Mouse (Mus musculus) stomach, postnatal 0 days (tissue): ENCODE results near the gene Nufip2. TPM values are rescaled to one million over a fixed set of nuclear protein-coding genes. Genes with fewer than 3 reads are reported as not detected.
A peak's percentile ranks its signal among the peaks of the same experiment; 100 is the strongest.
"Not testable (repeated sequence)": the region's sequence is repeated elsewhere in the genome, so short reads cannot be mapped to it uniquely, and the experiment has no call there.

Experiments
- ATAC-seq: fragments of 200-750 bp; cut with Nextera tagmentation; 2 replicates; pipeline ENCODE4 v1.8.0; 2017; ENCODE audit not compliant: low FRiP score, low TSS enrichment
- DNase-seq: peaks from one replicate; pipeline ENCODE4 v3.0.0-alpha.2; 2016; ENCODE audit warnings: low spot score
- H3K27ac ChIP-seq: fragments of 300-500 bp; sonication (generic); replicated peaks from 2 replicates; pipeline ENCODE4 v1.5.1; 2014; ENCODE audit warnings: mild to moderate bottlenecking, control low read depth
- H3K27me3 ChIP-seq: fragments of 300-500 bp; sonication (generic); 2 replicates; pipeline ENCODE4 v1.6.1; 2014; ENCODE audit warnings: low read length; ENCODE audit not compliant: control insufficient read depth, insufficient read depth
- H3K36me3 ChIP-seq: fragments of 300-500 bp; sonication (generic); 2 replicates; pipeline ENCODE4 v1.6.1; 2014; ENCODE audit warnings: low read length, mixed read lengths; ENCODE audit not compliant: control insufficient read depth, insufficient read depth
- H3K4me1 ChIP-seq: fragments of 300-500 bp; sonication (generic); replicated peaks from 2 replicates; pipeline ENCODE4 v1.6.1; 2014; ENCODE audit warnings: antibody characterized with exemption; ENCODE audit not compliant: control insufficient read depth, insufficient read depth
- H3K4me2 ChIP-seq: fragments of 300-500 bp; sonication (generic); replicated peaks from 2 replicates; pipeline ENCODE4 v1.6.1; 2014; ENCODE audit warnings: low read depth, mild to moderate bottlenecking, control low read depth, moderate library complexity
- H3K4me3 ChIP-seq: fragments of 300-500 bp; sonication (generic); 2 replicates; pipeline ENCODE4 v1.5.1; 2014; ENCODE audit warnings: low read depth, low read length, control low read depth
- H3K9ac ChIP-seq: fragments of 300-500 bp; sonication (generic); 2 replicates; pipeline ENCODE4 v1.6.1; 2014; ENCODE audit warnings: mild to moderate bottlenecking, low read length, control low read depth, mixed read lengths
- H3K9me3 ChIP-seq: fragments of 300-500 bp; sonication (generic); 2 replicates; pipeline ENCODE4 v1.6.1; 2016; ENCODE audit warnings: low read length; ENCODE audit not compliant: control insufficient read depth
- CTCF ChIP-seq: IDR thresholded peaks from 2 replicates; pipeline ENCODE4 v1.5.1; 2016; ENCODE audit warnings: antibody characterized with exemption, low read depth, mild to moderate bottlenecking, moderate library complexity
- EP300 ChIP-seq: optimal IDR thresholded peaks from 2 replicates; pipeline ENCODE3; 2016; ENCODE audit warnings: antibody characterized with exemption
- WGBS: fragments of 180-500 bp; shearing (Covaris S2); extraction: QIAGEN DNeasy Blood & Tissue Kit; methylation state at CpG from one replicate; pipeline ENCODE4 v1.1.7; 2014; 5-methylcytosine and 5-hydroxymethylcytosine counted together
- polyA plus RNA-seq: library from polyadenylated mRNA; unstranded; fragments of >200 nt; fragmentation: Nextera tagmentation; extraction: Ambion mirVana; gene quantifications from 2 replicates; pipeline ENCODE4 v1.2.1, GENCODE M21; 2015

Nufip2 gene
- polyA plus RNA-seq: 2.7 and 2.8 TPM in 2 replicates

DNA sequence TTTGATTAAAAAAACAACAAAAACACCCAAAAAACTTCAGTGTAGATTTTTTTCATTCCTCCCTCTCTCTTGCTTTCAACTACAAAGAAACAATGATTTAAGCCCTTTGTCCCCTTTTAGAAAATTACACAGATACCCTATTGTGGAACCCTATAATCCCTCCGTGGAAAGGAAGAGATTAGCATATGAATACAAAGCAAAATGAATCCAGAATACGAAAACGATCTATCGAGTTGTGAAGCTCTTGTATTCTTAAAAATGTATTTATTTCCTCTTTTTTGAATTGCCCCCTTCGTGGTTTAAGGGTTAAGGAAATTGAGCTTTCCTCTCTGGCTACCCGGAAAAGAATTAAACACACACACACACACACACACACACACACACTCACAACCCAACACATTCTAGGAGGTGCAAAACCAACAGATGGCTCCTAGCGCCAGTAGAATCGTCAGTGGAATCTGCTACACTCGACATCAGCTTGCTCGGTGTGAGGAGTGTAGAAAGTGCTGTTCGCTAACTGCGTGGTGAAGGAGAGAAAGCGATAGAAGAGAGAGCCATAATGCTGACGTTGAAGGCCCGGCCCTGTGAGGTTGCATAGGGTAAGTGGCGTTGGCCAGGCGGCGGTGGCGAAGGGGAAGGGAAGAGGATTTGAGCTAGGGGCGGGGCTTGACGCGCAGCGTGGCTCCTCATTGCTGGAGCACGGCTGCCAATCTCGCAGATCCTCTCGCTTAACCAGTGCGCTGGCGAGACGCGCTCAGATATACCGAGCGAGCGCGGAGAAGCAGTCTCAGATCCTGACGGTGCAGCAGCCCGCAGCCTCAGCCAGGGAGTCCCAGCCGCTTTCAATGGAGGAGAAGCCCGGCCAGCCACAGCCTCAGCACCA lies at the start of gene Nufip2:
TSS of gene Nufip2 (plus strand) at position 773 of the 883 bp plus-strand sequence.
- no peaks in the 10 kb centered on the region for H3K4me1 ChIP-seq

DNA sequence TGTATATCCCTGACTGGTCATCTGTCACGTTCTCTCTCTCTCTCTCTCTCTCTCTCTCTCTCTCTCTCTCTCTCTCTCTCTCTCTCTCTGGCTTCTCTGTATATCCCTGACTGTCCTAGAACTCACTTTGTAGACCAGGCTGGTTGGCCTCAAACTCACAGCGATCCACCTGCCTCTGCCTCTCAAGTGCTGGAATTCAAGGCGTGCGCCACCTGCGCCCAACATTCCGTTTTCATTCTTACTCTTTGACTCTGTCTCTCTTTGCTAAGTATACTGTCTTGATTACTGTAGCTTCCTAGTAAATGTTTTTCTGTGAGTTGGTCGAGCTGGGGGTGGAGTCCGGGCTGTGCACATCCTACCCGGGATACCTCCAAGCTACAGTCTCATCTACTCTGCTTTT lies 44.6 kb upstream of the Nufip2 start:
- Histone ChIP-seq H3K9me3 (no peaks in the 10 kb centered on the region), H3K27ac (no peak overlapping the region), H3K4me3 (no peak overlapping the region), H3K4me2 (no peak overlapping the region), H3K36me3 (no peaks in the 10 kb centered on the region), H3K27me3 (no peaks in the 10 kb centered on the region), H3K9ac (no peak overlapping the region), H3K4me1 (no peaks in the 10 kb centered on the region)
- no peak for DNase-seq
- WGBS: 71% methylated on average over 9 of the region's 9 CpGs
- ATAC-seq: no peak
- TF ChIP-seq EP300: no peak
- TF ChIP-seq CTCF: no peak

More for the DNA sequence above, at the start of gene Nufip2:
- H3K27ac ChIP-seq: peak within 1 kb of the TSS; percentile 99
- under 1% methylated on average over 38 of the region's 38 CpGs for WGBS
- H3K9ac ChIP-seq: peak within 1 kb of the TSS; percentile 97
- DNase-seq (peak; percentile 99), ATAC-seq (peak; percentile 99)
- H3K36me3 ChIP-seq: no peaks in the 10 kb centered on the region
- H3K9me3 ChIP-seq: no peaks in the 10 kb centered on the region
- TF ChIP-seq CTCF: peak; percentile 23; the same call in 1 of the 2 replicates
- no peak for TF ChIP-seq EP300
- peak within 1 kb of the TSS; percentile 99 for H3K4me3 ChIP-seq
- no peaks in the 10 kb centered on the region for H3K27me3 ChIP-seq
- peak within 1 kb of the TSS; percentile 64 for H3K4me2 ChIP-seq

DNA sequence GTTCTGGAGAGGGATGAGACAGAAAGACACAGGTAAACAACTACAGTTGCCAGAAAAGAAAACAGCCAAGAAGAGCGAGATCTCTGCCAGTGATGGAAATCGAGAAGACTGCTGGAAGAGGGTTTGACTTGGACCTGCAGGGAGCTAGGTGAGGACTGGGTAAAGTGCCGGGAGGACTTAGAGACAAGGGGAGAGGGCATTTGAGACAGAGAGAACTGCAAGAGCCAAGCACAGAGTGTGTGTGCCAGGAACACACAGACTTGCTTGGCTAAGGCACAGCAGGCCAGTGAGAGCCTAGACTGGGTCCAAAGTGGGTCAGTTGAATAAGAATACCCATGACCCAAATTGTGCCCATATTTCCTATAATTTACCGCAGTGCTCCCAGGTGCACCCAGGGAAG lies 40.5 kb upstream of the Nufip2 start:
- no peak for DNase-seq
- Histone ChIP-seq H3K9ac (no peak overlapping the region), H3K27me3 (no peaks in the 10 kb centered on the region), H3K36me3 (no peaks in the 10 kb centered on the region), H3K4me1 (no peaks in the 10 kb centered on the region), H3K4me3 (no peak overlapping the region), H3K9me3 (no peaks in the 10 kb centered on the region), H3K27ac (no peak overlapping the region), H3K4me2 (no peak overlapping the region)
- ATAC-seq: no peak
- 79% methylated on average over 4 of the region's 4 CpGs for WGBS
- TF ChIP-seq EP300 (no peak), CTCF (no peak)

DNA sequence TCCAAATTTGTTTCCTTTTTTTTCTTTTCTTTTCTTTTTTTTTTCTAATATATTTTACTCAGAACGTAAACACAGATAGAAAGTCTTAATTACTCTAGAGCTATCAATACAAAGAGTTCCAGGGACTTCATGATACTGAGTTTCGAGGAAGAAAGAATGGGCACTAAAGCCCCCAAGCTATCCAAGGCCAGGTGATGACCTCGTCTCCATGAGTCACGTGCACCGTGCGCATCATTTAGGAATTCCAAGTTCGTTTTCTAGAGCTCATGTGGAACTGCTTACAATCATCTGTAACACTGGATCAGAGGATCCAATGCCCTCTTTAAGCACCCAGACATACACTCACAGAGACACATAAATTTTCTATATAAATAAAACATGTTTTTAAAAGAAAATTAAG lies 37.1 kb upstream of the Nufip2 start:
- no peak overlapping the region for H3K27ac ChIP-seq
- no peak overlapping the region for H3K4me3 ChIP-seq
- WGBS: 63% methylated on average over 7 of the region's 7 CpGs
- no peak for TF ChIP-seq EP300
- TF ChIP-seq CTCF: no peak
- no peaks in the 10 kb centered on the region for H3K4me1 ChIP-seq
- no peak overlapping the region for H3K9ac ChIP-seq
- H3K4me2 ChIP-seq: no peak overlapping the region
- no peaks in the 10 kb centered on the region for H3K27me3 ChIP-seq
- no peaks in the 10 kb centered on the region for H3K36me3 ChIP-seq
- no peaks in the 10 kb centered on the region for H3K9me3 ChIP-seq
- DNase-seq: no peak
- no peak for ATAC-seq

DNA sequence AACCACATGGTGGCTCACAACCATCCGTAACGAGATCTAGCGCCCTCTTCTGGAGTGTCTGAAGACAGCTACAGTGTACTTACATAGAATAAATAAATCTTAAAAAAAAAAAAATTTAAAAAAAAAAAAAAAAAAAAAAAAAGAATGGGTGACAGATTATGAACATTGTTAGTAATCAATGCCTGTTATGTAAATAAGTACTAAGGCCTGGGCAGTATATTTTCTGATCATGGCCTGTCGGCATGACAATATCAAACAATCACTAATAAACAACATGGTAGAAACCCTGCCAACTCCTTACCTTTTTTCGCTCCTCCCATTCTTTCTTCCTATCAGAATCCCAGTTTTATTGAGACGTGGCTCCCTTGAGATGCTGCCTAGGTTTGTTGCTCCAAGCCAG lies 33.5 kb upstream of the Nufip2 start:
- no peak for DNase-seq
- 53% methylated on average over 5 of the region's 6 CpGs for WGBS
- H3K36me3 ChIP-seq: no peaks in the 10 kb centered on the region
- H3K9me3 ChIP-seq: no peaks in the 10 kb centered on the region
- H3K4me2 ChIP-seq: no peak overlapping the region
- TF ChIP-seq CTCF (no peak), EP300 (no peak)
- H3K27ac ChIP-seq: no peak overlapping the region
- H3K4me3 ChIP-seq: no peak overlapping the region
- H3K9ac ChIP-seq: no peak overlapping the region
- no peaks in the 10 kb centered on the region for H3K27me3 ChIP-seq
- no peaks in the 10 kb centered on the region for H3K4me1 ChIP-seq
- no peak for ATAC-seq

DNA sequence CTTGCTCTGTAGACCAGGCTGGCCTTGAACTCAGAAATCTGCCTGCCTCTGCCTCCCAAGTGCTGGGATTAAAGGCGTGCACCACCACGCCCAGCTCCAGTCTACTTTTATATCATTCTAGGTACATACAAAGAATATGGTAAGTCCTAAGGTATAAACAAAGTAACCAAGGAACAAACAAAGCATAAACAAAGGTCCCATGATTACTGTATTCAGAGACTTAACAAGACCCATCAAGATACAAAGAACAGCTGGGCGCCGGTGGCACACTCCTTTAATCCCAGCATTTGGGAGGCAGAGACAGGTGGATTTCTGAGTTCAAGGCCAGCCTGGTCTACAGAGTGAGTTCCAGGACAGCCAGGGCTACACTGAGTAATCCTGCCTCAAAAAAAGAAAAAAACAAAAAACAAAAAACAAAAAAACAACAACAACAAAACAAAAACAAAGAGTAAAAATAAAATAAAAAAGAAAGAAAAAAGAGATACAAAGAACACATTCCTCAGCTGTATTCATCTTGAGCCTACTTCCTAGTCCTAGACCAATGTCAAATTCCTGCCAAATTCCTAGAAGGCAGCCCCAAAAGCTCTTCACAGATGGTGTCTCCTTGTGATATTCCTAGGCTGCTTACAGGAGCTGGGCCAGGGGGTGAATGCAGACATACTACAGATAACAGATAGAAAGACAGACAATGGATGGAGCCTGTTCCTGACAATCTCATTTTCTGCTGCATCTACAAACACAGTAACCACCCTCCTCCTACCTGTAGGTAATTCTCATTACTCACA lies 32.4 kb upstream of the Nufip2 start:
- WGBS: 97% methylated on average over 4 of the region's 4 CpGs
- H3K4me1 ChIP-seq, H3K27ac ChIP-seq, H3K9me3 ChIP-seq, H3K36me3 ChIP-seq, H3K4me3 ChIP-seq, H3K9ac ChIP-seq, H3K27me3 ChIP-seq, H3K4me2 ChIP-seq, ATAC-seq, DNase-seq: not testable (repeated sequence)
